Mouse (Mus musculus) heart, postnatal 0 days (tissue): ENCODE data around the gene Tmem107. TPM values are rescaled to one million over a fixed set of nuclear protein-coding genes. Genes with fewer than 3 reads are reported as not detected.

Experiments
- ATAC-seq: fragments of 200-750 bp; cut with Nextera tagmentation; 2 replicates; pipeline ENCODE4 v1.8.0; 2017; ENCODE audit warnings: low read depth, moderate number of reproducible peaks, moderate library complexity; ENCODE audit not compliant: insufficient read depth
- DNase-seq: peaks from one replicate; pipeline ENCODE4 v3.0.0-alpha.2; 2016; ENCODE audit warnings: low spot score
- H3K27ac ChIP-seq: fragments of 300-500 bp; sonication (generic); 2 replicates; pipeline ENCODE4 v1.5.1; 2014; ENCODE audit warnings: low read depth, mild to moderate bottlenecking
- H3K27me3 ChIP-seq: fragments of 300-500 bp; sonication (generic); 2 replicates; pipeline ENCODE4 v1.6.1; 2014; ENCODE audit warnings: low read length, mixed read lengths; ENCODE audit not compliant: control insufficient read depth, insufficient read depth
- H3K36me3 ChIP-seq: fragments of 300-500 bp; sonication (generic); replicated peaks from 2 replicates; pipeline ENCODE4 v1.6.1; 2014; ENCODE audit warnings: low read length, mixed read lengths; ENCODE audit not compliant: control insufficient read depth, insufficient read depth
- H3K4me1 ChIP-seq: fragments of 300-500 bp; sonication (generic); 2 replicates; pipeline ENCODE4 v1.6.1; 2014; ENCODE audit warnings: antibody characterized with exemption; ENCODE audit not compliant: control insufficient read depth, insufficient read depth
- H3K4me2 ChIP-seq: fragments of 300-500 bp; sonication (generic); 2 replicates; pipeline ENCODE4 v1.6.1; 2014; ENCODE audit warnings: low read depth, mild to moderate bottlenecking, low read length, moderate library complexity
- H3K4me3 ChIP-seq: fragments of 300-500 bp; sonication (generic); 2 replicates; pipeline ENCODE4 v1.5.1; 2014; ENCODE audit warnings: low read depth, low read length
- H3K9ac ChIP-seq: fragments of 300-500 bp; sonication (generic); replicated peaks from 2 replicates; pipeline ENCODE4 v1.6.1; 2014; ENCODE audit warnings: low read depth, low read length, mixed read lengths
- H3K9me3 ChIP-seq: fragments of 300-500 bp; sonication (generic); replicated peaks from 2 replicates; pipeline ENCODE4 v1.6.1; 2016; ENCODE audit warnings: low read length; ENCODE audit not compliant: control insufficient read depth
- CTCF ChIP-seq: IDR thresholded peaks from 2 replicates; pipeline ENCODE4 v1.5.1; 2016; ENCODE audit warnings: antibody characterized with exemption, control low read depth, low read depth
- EP300 ChIP-seq: IDR thresholded peaks from 2 replicates; pipeline ENCODE4 v1.6.1; 2016; ENCODE audit warnings: antibody characterized with exemption, low read depth
- WGBS: fragments of 180-500 bp; shearing (Covaris S2); extraction: QIAGEN DNeasy Blood & Tissue Kit; methylation state at CpG from one replicate; pipeline ENCODE4 v1.1.7; 2014; 5-methylcytosine and 5-hydroxymethylcytosine counted together
- polyA plus RNA-seq: library from polyadenylated mRNA; unstranded; fragments of >200 nt; fragmentation: Nextera tagmentation; extraction: Ambion mirVana; gene quantifications from 2 replicates; pipeline ENCODE4 v1.2.1, GENCODE M21; 2015
- total RNA-seq: library from RNA; depleted of rRNA; stranded (reverse); fragments of >200 nt; gene quantifications from 2 replicates; pipeline ENCODE4 v1.2.3, GENCODE M21; 2014; ENCODE audit warnings: low replicate concordance

The Tmem107 gene
- total and polyA plus RNA-seq, 2 experiments from 2014 or later, result 10.9 to 18.3 TPM

DNA sequence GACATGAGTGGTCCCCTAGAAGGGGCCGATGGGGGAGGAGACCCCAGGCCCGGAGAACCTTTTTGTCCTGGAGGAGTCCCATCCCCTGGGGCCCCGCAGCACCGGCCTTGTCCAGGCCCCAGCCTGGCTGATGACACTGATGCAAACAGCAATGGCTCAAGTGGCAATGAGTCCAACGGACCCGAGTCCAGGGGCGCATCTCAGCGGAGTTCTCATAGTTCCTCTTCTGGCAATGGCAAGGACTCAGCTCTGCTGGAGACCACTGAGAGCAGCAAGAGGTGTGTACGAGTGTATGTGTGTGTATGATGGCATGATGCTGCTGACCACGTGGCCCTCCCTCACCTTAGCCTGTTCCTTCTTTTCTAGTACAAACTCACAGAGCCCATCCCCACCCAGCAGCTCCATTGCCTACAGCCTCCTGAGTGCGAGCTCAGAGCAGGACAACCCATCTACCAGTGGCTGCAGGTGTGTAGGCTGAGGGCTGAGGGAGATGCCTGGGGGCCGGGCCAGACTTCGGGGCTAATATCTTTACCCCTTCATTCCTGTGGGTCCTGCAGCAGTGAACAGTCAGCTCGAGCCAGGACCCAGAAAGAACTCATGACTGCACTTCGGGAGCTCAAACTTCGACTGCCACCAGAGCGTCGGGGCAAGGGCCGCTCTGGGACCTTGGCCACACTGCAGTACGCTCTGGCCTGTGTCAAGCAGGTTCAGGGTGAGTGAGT lies 30.2 kb downstream of the Tmem107 start:
- peaks cover 16% of the 10 kb centered on the region for H3K4me1 ChIP-seq
- no peak for TF ChIP-seq EP300
- no peak for TF ChIP-seq CTCF
- peak overlapping the region; percentile 99 for H3K27ac ChIP-seq
- H3K9me3 ChIP-seq, result no peaks in the 10 kb centered on the region
- ATAC-seq, result no peak
- peak overlapping the region; percentile 71 for H3K4me2 ChIP-seq
- no peak for DNase-seq
- WGBS, result 84% methylated on average over 20 of the region's 20 CpGs
- no peaks in the 10 kb centered on the region for H3K27me3 ChIP-seq
- peaks cover 57% of the 10 kb centered on the region for H3K36me3 ChIP-seq
- H3K4me3 ChIP-seq, result peak overlapping the region; percentile 76; the same call in 1 of the 2 replicates
- peak overlapping the region; percentile 32; the same call in 1 of the 2 replicates for H3K9ac ChIP-seq

DNA sequence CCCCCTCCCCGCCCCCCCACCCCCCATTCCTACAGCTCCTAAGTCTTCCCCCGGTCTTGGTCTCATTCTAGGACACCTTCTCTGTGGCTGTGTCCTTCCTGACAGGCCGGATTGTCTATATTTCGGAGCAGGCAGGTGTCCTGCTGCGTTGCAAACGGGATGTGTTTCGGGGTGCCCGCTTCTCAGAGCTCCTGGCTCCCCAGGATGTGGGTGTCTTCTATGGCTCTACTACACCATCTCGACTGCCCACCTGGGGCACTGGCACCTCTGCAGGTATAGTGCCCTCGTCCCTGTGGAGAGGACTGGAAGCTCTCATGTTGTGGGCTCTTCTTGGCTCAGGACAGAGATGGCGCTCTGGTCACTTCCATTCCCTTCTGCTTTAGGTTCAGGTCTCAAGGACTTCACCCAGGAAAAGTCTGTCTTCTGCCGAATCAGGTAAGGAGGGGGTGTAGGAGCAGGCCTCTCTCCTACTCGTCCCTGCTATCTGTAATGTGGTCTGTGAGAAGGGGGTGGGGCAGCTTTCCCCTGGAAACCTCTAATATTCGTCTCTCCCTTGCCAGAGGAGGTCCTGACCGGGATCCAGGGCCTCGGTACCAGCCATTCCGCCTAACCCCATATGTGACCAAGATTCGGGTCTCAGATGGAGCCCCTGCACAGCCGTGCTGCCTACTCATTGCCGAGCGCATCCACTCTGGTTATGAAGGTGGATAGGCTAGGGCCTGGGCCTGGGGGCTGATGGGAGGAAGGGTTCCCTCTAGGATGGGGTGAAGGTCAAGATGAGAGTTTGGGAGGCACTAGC lies 31.2 kb downstream of the Tmem107 start:
- TF ChIP-seq EP300, result no peak
- no peak for TF ChIP-seq CTCF
- no peak overlapping the region for H3K9ac ChIP-seq
- H3K9me3 ChIP-seq, result no peaks in the 10 kb centered on the region
- no peak overlapping the region for H3K27ac ChIP-seq
- H3K4me3 ChIP-seq, result no peak overlapping the region
- 88% methylated on average over 21 of the region's 21 CpGs for WGBS
- no peak for ATAC-seq
- no peaks in the 10 kb centered on the region for H3K27me3 ChIP-seq
- peaks cover 16% of the 10 kb centered on the region for H3K4me1 ChIP-seq
- peaks cover 67% of the 10 kb centered on the region for H3K36me3 ChIP-seq
- DNase-seq, result no peak
- H3K4me2 ChIP-seq, result no peak overlapping the region

DNA sequence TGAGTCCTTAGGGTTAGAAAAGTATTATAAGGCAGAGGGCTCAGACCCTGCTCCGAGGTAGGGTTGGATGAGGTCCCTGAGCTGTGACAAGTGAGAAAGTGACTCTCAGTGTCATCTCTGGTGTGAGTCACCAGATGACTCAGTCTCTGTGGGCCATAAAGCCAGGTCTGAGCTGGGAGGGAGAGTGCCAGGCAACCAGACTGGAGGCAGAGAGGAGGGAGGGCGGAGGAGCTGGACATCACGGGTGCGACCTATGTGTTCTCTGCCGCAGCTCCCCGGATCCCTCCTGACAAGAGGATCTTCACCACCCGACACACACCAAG lies 31.8 kb downstream of the Tmem107 start:
- WGBS, result 94% methylated on average over 7 of the region's 7 CpGs
- H3K27ac ChIP-seq, result no peak overlapping the region
- ATAC-seq (no peak), DNase-seq (no peak)
- H3K9me3 ChIP-seq, result no peaks in the 10 kb centered on the region
- H3K36me3 ChIP-seq, result peaks cover 73% of the 10 kb centered on the region
- no peak overlapping the region for H3K9ac ChIP-seq
- H3K27me3 ChIP-seq, result no peaks in the 10 kb centered on the region
- TF ChIP-seq EP300 (no peak), CTCF (no peak)
- no peak overlapping the region for H3K4me2 ChIP-seq
- H3K4me3 ChIP-seq, result no peak overlapping the region
- H3K4me1 ChIP-seq, result peaks cover 16% of the 10 kb centered on the region

DNA sequence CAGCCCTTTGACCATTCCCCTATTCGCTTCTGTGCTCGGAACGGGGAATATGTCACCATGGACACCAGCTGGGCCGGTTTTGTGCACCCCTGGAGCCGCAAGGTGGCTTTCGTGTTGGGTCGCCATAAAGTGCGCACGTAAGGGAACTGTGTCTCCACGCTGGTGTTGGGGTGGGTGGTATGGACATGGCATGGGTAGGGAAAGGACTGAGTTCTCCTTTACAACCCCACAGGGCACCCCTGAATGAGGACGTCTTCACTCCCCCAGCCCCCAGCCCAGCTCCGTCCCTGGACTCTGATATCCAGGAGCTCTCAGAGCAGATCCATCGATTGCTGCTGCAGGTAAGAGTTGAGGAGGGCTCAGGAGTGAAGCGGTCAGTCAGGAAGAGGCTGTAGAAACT lies 32.5 kb downstream of the Tmem107 start:
- TF ChIP-seq EP300 (no peak), CTCF (no peak)
- Histone ChIP-seq H3K9me3 (no peaks in the 10 kb centered on the region), H3K27me3 (no peaks in the 10 kb centered on the region), H3K36me3 (peaks cover 80% of the 10 kb centered on the region), H3K4me1 (peaks cover 12% of the 10 kb centered on the region), H3K9ac (no peak overlapping the region), H3K4me3 (no peak overlapping the region), H3K27ac (no peak overlapping the region), H3K4me2 (no peak overlapping the region)
- ATAC-seq (no peak), DNase-seq (no peak)
- 96% methylated on average over 14 of the region's 14 CpGs for WGBS

DNA sequence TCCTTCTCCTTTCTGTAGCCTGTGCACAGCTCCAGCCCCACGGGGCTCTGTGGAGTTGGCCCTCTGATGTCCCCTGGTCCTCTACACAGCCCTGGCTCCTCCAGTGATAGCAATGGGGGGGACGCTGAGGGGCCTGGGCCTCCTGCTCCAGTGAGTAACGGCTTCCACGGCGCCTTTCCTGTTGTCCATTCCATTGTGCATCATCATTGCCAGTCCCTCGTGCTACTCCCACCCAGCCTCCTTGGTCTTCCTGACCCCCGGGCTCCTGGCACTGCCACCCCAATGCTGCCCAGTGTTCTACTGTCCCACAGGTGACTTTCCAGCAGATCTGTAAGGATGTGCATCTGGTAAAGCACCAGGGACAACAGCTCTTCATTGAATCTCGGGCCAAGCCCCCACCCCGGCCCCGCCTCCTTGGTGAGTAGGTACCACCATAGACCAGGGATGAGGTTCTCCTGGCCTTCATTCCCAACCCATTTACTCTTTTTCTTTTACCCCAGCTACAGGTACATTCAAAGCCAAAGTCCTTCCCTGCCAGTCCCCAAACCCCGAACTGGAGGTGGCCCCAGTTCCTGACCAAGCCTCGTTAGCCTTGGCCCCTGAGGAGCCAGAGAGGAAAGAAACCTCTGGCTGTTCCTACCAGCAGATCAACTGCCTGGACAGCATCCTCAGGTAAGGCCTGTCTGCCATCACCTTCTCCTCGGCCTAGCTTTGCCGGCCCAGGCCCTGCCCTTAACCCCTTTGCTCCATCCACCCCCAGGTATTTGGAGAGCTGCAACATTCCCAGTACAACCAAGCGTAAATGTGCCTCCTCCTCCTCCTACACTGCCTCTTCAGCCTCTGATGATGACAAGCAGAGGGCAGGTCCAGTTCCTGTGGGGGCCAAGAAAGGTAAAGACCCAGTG lies 33.2 kb downstream of the Tmem107 start:
- no peak overlapping the region for H3K9ac ChIP-seq
- no peak for DNase-seq
- 87% methylated on average over 15 of the region's 15 CpGs for WGBS
- H3K4me1 ChIP-seq, result peaks cover 7% of the 10 kb centered on the region
- peaks cover 87% of the 10 kb centered on the region for H3K36me3 ChIP-seq
- no peak overlapping the region for H3K4me2 ChIP-seq
- no peak overlapping the region for H3K4me3 ChIP-seq
- no peak overlapping the region for H3K27ac ChIP-seq
- no peak for ATAC-seq
- no peaks in the 10 kb centered on the region for H3K9me3 ChIP-seq
- H3K27me3 ChIP-seq, result no peaks in the 10 kb centered on the region
- TF ChIP-seq EP300, result no peak
- no peak for TF ChIP-seq CTCF
